Mouse (Mus musculus) embryonic facial prominence, embryonic 13.5 days (tissue): ENCODE measurements around the gene Hltf. TPM values are rescaled to one million over a fixed set of nuclear protein-coding genes. Genes with fewer than 3 reads are reported as not detected.
"Not testable (repeated sequence)": the region's sequence is repeated elsewhere in the genome, so short reads cannot be mapped to it uniquely, and the experiment has no call there.

Experiments
- ATAC-seq: fragments of 200-750 bp; cut with Nextera tagmentation; 2 replicates; pipeline ENCODE4 v1.8.0; 2017; ENCODE audit warnings: low read depth; ENCODE audit not compliant: insufficient number of reproducible peaks, insufficient read depth, low FRiP score, low TSS enrichment
- H3K27ac ChIP-seq: fragments of 300-500 bp; sonication (generic); 2 replicates; pipeline ENCODE4 v1.5.1; 2015; ENCODE audit warnings: moderate library complexity, mild to moderate bottlenecking, inconsistent platforms
- H3K27me3 ChIP-seq: fragments of 300-500 bp; sonication (generic); 2 replicates; pipeline ENCODE4 v1.6.1; 2015; ENCODE audit warnings: mild to moderate bottlenecking, inconsistent platforms
- H3K36me3 ChIP-seq: fragments of 300-500 bp; sonication (generic); 2 replicates; pipeline ENCODE4 v1.6.1; 2015; ENCODE audit warnings: mild to moderate bottlenecking, inconsistent platforms
- H3K4me1 ChIP-seq: fragments of 300-500 bp; sonication (generic); 2 replicates; pipeline ENCODE4 v1.6.1; 2015; ENCODE audit warnings: inconsistent platforms
- H3K4me2 ChIP-seq: fragments of 300-500 bp; sonication (generic); 2 replicates; pipeline ENCODE4 v1.6.1; 2015; ENCODE audit warnings: moderate library complexity, mild to moderate bottlenecking, inconsistent platforms
- H3K4me3 ChIP-seq: fragments of 300-500 bp; sonication (generic); 2 replicates; pipeline ENCODE4 v1.5.1; 2015; ENCODE audit warnings: mild to moderate bottlenecking, inconsistent platforms
- H3K9ac ChIP-seq: fragments of 300-500 bp; sonication (generic); 2 replicates; pipeline ENCODE4 v1.6.1; 2015; ENCODE audit warnings: mild to moderate bottlenecking, inconsistent platforms
- H3K9me3 ChIP-seq: fragments of 300-500 bp; sonication (generic); 2 replicates; pipeline ENCODE4 v1.6.1; 2016; ENCODE audit warnings: inconsistent platforms
- WGBS: fragments of 180-500 bp; shearing (Covaris S2); methylation state at CpG from one replicate; pipeline ENCODE4 v1.1.7; 2015; ENCODE audit warnings: mixed read lengths; 5-methylcytosine and 5-hydroxymethylcytosine counted together
- polyA plus RNA-seq: library from polyadenylated mRNA; unstranded; fragments of >200 nt; fragmentation: Nextera tagmentation; extraction: Ambion mirVana; gene quantifications from 2 replicates; pipeline ENCODE4 v1.2.1, GENCODE M21; 2015

The Hltf gene
- polyA plus RNA-seq, 1 experiment from 2014 or later, result 17.2 TPM

DNA sequence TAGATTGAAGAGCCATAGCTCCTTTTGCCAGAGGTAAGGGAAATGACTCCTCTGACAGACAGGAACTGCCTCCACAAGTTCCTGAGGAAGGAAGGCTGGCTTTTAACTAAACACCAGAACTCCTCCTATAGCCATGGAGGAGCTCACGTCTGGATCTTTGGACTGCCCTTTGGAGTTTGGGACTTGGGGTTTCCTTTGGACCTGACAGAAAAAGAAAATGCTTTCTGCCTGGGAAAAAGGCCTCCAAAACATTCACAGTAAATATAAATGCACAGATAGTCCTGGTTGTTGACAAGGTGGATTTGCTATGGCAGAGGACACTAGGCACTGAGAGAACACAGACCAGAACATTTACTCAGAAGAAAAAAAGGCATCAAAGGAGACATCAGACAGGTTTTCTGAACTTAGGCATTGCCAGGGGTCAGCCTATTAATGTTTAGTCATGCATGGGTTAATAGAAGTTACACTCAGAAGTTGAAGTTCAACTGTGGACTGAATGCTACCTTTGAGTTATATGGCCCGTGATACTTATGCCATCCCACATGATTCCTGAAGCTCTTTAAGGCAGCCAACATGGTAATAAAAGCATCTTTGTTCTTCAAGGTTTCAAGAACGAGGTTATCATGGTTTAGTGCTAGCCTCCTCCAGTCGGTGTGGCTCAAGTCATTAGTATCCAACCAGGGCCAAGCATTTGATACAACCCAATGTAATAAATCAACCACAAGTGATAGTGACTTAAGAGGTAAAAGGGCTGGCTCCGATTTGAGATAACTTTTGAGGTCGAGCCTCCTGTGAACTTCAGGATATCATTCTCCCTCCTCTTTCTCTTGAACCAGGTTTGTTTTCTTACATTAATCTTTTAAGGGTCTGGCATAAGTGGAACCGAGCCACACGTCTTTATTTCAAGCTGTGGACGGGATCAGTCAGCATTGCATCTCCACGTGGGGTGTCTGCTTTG lies 23.6 kb upstream of the Hltf start:
- H3K27ac ChIP-seq, result no peak overlapping the region
- H3K4me2 ChIP-seq, result peak overlapping the region; percentile 80
- H3K9me3 ChIP-seq, result no peaks in the 10 kb centered on the region

DNA sequence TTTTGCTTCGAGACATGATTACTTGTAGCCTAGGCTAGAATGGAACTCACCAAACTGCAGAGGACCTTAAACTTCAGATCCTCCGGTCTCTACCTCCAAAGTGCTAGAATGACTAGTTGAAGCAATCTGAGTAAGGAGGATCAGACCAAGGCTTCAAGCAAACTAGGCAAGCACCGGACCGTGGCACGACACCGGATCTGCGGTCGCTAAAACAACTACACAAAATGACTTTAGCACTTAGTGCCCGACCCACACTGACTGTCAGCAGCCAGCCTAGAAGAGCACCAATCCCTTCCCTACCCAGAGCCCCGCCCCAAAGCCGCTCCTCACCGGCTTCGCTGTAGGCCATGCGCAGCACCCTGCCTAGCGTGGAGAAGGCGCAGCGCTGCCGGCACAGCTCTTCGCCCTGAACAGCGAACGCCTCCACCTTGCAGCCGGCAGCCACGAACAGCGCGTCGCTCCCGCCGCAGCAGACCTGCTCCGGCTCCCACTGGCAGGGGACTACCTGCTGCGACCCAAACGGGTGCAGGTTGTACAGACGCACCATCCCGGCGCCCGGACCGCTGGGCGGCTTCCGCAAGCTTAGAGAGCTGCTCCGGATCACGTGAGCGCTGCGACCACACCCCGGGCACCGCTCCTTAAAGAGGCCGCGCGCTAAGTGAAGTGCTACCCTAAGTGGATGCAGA lies 22.7 kb upstream of the Hltf start, which contains the start of gene Hps3:
Gene Hps3, minus strand, starts transcription at position 597 of the 686 bp plus-strand sequence.
- no peaks in the 10 kb centered on the region for H3K36me3 ChIP-seq
- H3K9me3 ChIP-seq, result no peaks in the 10 kb centered on the region
- peak within 1 kb of the TSS; percentile 80 for H3K4me2 ChIP-seq
- H3K9ac ChIP-seq, result peak within 1 kb of the TSS; percentile 74
- peak within 1 kb of the TSS; percentile 57; the same call in 1 of the 2 replicates for H3K27ac ChIP-seq
- peaks cover 11% of the 10 kb centered on the region for H3K4me1 ChIP-seq
- H3K4me3 ChIP-seq, result peak within 1 kb of the TSS; percentile 82
- H3K27me3 ChIP-seq, result no peaks in the 10 kb centered on the region
- under 1% methylated on average over 47 of the region's 47 CpGs for WGBS
- ATAC-seq, result peak; percentile 98

More for the DNA sequence above, 23.6 kb upstream of the Hltf start:
- Histone ChIP-seq H3K4me3 (peak overlapping the region; percentile 82), H3K4me1 (peaks cover 11% of the 10 kb centered on the region), H3K27me3 (no peaks in the 10 kb centered on the region), H3K36me3 (no peaks in the 10 kb centered on the region), H3K9ac (peak overlapping the region; percentile 74)
- WGBS, result 19% methylated on average over 10 of the region's 10 CpGs
- ATAC-seq, result no peak

DNA sequence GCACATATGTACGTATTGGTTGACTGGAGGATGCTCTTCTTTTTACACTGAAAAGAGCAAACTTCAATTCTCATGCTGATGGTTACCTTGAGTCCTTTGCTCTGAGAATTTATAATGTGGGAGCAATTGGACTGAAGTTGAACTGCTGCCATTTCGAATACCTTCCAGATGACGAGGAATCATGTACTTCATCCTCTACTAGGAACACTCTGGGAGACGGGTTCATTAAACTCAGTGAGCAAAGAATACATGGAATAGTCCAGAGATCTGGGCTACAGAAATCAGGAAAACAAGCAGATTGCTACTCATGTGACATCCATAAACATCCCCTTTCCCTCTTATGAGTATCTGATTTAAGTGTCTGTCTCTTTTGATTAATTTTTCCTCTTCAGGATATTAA lies 21.5 kb upstream of the Hltf start:
- 66% methylated on average over 4 of the region's 4 CpGs for WGBS

DNA sequence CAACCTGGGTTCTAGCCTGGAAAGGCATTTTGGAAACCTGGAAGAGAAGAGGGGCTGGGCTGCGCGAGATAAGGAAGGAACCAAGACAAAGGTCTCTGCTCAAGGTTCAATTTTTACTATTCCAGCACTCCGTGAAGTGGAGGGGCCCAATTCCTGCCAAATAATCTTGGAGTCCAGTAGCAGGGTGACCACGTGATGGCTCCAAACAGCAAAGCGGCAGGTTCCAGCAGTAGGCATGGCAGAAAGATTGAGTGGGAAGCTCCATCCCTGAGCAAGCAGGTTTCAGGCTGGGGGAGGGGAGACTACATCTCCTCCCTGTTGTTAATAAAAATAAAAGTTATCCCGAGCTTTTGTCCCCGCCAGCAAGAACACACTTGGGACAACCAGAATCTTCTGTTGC lies 16.1 kb upstream of the Hltf start:
- H3K4me2 ChIP-seq, H3K4me3 ChIP-seq, H3K27ac ChIP-seq, H3K9me3 ChIP-seq, H3K36me3 ChIP-seq, H3K4me1 ChIP-seq, H3K9ac ChIP-seq, ATAC-seq, H3K27me3 ChIP-seq: not testable (repeated sequence)
- WGBS, result 91% methylated on average over 7 of the region's 7 CpGs

More for the DNA sequence above, 21.5 kb upstream of the Hltf start:
- no peaks in the 10 kb centered on the region for H3K9me3 ChIP-seq
- no peaks in the 10 kb centered on the region for H3K36me3 ChIP-seq
- ATAC-seq, result no peak
- no peak overlapping the region for H3K4me2 ChIP-seq
- no peak overlapping the region for H3K4me3 ChIP-seq
- no peaks in the 10 kb centered on the region for H3K27me3 ChIP-seq
- peaks cover 11% of the 10 kb centered on the region for H3K4me1 ChIP-seq
- no peak overlapping the region for H3K9ac ChIP-seq
- no peak overlapping the region for H3K27ac ChIP-seq

DNA sequence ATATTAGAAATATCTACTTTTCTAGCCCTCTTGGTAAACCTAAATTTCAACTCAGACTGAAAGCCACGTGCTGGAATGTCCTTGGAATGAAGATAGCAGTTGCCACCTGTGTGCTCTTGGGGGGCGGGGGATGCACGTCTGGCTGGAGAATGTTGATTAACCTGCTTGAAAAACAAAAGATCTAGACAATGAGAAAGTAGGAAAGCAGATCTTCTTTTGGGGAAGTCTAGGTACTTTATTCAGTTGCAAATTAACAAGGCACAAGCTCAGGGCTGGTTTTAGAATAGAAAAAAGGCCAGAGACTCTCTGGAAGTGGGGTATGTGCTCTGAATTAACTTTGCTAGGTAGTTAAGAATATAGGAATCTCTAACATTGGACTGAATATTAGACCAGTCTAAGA lies 12.9 kb upstream of the Hltf start:
- H3K4me2 ChIP-seq, H3K4me1 ChIP-seq, H3K27ac ChIP-seq, H3K9ac ChIP-seq, H3K9me3 ChIP-seq, H3K27me3 ChIP-seq, ATAC-seq, H3K36me3 ChIP-seq, H3K4me3 ChIP-seq: not testable (repeated sequence)
- WGBS, result 63% methylated on average over 3 of the region's 3 CpGs

DNA sequence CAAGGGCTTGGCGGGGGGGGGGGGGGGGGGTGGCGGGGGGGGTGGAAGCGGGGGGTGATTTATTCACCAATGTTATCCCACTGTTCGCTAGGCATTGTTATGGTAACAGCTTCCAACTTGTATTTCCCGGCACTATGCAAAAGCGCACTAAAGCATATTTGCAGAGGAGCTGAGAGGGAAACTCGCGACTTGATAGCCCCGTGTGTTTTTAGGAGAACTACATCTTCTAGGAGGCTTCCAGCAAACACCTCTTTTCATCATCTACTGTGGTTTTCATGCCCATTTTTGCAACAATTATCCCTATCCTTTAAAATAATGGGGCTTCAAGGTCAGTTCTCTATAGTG lies 558 bp downstream of the Hltf start:
- Histone ChIP-seq H3K9me3 (no peaks in the 10 kb centered on the region), H3K27me3 (no peaks in the 10 kb centered on the region), H3K27ac (no peak overlapping the region), H3K36me3 (peaks cover 7% of the 10 kb centered on the region), H3K4me3 (peak overlapping the region; percentile 78), H3K4me1 (peaks cover 3% of the 10 kb centered on the region; the same call in 1 of the 2 replicates), H3K9ac (peak overlapping the region; percentile 83), H3K4me2 (peak overlapping the region; percentile 57)
- 0% methylated on average over 6 of the region's 9 CpGs for WGBS
- ATAC-seq, result no peak

DNA sequence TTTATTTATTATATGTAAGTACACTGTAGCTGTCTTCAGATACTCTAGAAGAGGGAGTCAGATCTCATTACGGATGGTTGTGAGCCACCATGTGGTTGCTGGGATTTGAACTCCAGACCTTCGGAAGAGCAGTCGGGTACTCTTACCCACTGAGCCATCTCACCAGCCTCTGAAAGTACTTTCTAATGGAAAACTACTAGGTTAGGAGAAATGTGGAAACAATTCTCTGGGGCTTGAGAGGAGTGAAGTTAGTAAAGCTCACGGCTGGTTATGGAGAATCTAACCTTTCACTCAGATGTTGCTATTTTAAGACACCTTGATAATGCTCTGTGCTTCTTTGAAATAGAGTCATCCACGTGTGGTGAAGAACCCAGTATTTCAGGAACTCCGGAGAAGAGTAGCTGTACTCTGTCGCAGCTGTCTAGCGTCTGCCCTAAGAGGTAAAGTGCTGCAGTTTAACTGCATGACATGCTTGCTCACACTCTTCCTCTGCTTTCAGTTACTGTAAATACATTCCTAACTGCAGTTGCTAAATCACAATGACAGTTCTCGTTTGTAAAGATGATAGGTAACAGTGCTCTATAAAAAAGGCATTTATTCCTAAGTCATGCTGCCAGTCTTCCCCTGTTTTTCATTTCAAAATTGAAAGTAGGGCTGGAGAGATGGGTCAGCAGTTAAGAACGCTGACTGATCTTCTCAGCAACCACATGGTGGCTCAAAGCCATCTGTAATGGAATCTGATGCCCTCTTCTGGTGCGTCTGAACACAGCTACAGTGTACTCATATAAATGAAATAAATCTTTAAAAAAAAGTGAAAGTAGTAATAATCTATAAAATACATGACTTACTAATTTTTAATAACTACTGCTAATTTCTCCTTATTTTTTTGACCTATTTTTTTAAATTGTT lies 18.8 kb downstream of the Hltf start:
- 74% methylated on average over 11 of the region's 11 CpGs for WGBS
- Histone ChIP-seq H3K36me3 (peaks cover 36% of the 10 kb centered on the region), H3K9me3 (no peaks in the 10 kb centered on the region), H3K27me3 (no peaks in the 10 kb centered on the region), H3K9ac (no peak overlapping the region), H3K4me3 (no peak overlapping the region), H3K4me1 (no peaks in the 10 kb centered on the region), H3K4me2 (no peak overlapping the region), H3K27ac (no peak overlapping the region)
- ATAC-seq, result no peak

DNA sequence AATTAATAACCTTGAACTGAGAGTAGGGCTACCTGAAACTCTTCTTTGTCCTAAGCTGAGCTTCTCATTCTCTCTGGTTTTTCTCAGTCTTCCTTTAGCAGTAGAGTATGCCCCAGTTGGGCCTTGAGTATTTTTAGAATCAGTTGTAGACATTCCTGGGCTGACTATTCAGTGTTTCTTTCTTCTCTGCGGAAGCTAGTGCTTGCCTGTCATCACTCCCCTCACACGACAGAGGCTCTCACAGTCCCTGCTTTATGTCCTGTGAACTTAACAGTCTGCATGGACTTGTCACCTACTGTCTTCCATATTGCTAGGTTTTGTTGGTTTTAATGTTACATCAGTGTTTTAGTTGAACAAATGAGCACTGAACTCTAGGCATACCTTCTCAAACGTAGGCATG lies 24.6 kb downstream of the Hltf start:
- Histone ChIP-seq H3K9ac (no peak overlapping the region), H3K4me2 (no peak overlapping the region), H3K9me3 (no peaks in the 10 kb centered on the region), H3K4me1 (no peaks in the 10 kb centered on the region), H3K36me3 (peaks cover 31% of the 10 kb centered on the region), H3K4me3 (no peak overlapping the region), H3K27ac (no peak overlapping the region), H3K27me3 (no peaks in the 10 kb centered on the region)
- 77% methylated on average over 3 of the region's 3 CpGs for WGBS
- ATAC-seq, result no peak

DNA sequence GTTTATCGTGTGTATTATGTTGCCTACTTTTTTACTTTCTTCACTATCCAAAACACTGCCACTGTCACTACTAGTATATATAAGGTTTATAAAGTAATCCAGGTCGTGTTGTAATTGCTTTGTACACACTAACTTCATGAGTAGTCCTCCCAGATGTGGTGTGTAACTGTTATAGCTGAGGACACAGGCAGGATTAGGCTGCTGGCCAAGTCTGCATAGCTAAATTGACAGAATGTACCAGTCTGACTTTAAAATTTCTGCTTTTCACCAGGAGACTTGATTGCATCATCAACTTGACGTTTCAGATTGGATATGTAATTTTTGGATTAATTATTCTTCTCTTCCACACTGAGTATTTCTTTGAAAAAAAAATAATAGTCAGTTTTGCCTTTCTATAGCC lies 46.2 kb downstream of the Hltf start:
- Histone ChIP-seq H3K4me3 (no peak overlapping the region), H3K9ac (no peak overlapping the region), H3K27ac (no peak overlapping the region), H3K36me3 (peaks cover 20% of the 10 kb centered on the region), H3K9me3 (no peaks in the 10 kb centered on the region), H3K27me3 (no peaks in the 10 kb centered on the region), H3K4me2 (no peak overlapping the region), H3K4me1 (no peaks in the 10 kb centered on the region)
- WGBS, result 74% methylated on average over 3 of the region's 3 CpGs
- no peak for ATAC-seq

DNA sequence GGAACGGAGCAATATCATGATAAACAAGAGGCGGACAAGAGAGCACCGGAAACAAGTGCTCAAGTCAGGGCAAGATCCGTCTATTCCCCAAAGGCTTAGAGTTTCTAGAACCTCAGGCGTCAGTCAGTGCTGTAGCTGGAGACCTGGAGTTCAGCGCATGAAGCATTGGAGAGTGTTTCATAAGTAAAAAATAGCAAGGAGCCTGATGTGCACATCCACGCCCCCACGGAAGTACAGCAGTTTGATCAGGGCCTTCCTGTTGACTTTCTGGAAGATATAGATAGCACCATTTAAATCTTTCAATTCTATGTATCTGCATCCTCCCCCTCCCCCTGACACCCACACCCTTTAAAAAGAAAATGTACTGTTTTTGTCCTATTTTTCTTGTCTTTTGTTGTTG lies 46.7 kb downstream of the Hltf start:
- Histone ChIP-seq H3K36me3 (peaks cover 20% of the 10 kb centered on the region), H3K4me3 (no peak overlapping the region), H3K4me1 (no peaks in the 10 kb centered on the region), H3K9me3 (no peaks in the 10 kb centered on the region), H3K27ac (no peak overlapping the region), H3K9ac (no peak overlapping the region), H3K4me2 (no peak overlapping the region), H3K27me3 (no peaks in the 10 kb centered on the region)
- 91% methylated on average over 8 of the region's 8 CpGs for WGBS
- no peak for ATAC-seq

DNA sequence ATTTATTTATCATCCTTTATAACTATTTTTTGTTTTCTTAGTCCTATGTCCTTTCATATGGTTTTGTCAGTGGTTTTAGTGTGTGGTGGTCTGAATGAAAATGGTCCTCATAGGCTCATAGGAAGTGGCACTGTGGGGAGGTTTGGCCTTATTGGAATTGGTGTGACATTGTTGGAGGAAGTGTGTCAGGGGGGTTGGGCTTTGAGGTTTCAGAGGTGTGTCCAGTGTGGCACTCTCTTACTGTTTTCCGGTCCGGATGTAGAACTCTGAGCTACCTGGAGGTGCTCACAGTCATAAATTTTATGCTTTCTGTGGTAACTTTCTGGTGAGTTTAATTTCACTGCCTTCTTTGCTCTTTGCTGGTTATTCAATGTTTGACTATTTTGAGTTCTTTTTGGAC lies 47.2 kb downstream of the Hltf start:
- Histone ChIP-seq H3K36me3 (peaks cover 24% of the 10 kb centered on the region), H3K4me3 (no peak overlapping the region), H3K4me2 (no peak overlapping the region), H3K9ac (no peak overlapping the region), H3K9me3 (no peaks in the 10 kb centered on the region), H3K27me3 (no peaks in the 10 kb centered on the region), H3K4me1 (no peaks in the 10 kb centered on the region), H3K27ac (no peak overlapping the region)
- ATAC-seq, result no peak
- WGBS, result 94% methylated on average over 2 of the region's 2 CpGs
